Mouse (Mus musculus) E14TG2a.4 (cell line): Measurements from ENCODE around the gene Stat6.

Source experiments
- H3K27me3 ChIP-seq: 2 replicates; pipeline ENCODE4 v1.6.1; 2014; ENCODE audit warnings: low read length, control low read depth; ENCODE audit not compliant: insufficient read depth
- H3K36me3 ChIP-seq: 2 replicates; pipeline ENCODE4 v1.6.1; 2014; ENCODE audit warnings: low read length, control low read depth; ENCODE audit not compliant: insufficient read depth
- H3K4me1 ChIP-seq: replicated peaks from 2 replicates; pipeline ENCODE4 v1.6.1; 2014; ENCODE audit warnings: low read depth, low read length, control low read depth
- H3K4me3 ChIP-seq: replicated peaks from 2 replicates; pipeline ENCODE4 v1.5.1; 2014; ENCODE audit warnings: mild to moderate bottlenecking, low read length
- H3K9me3 ChIP-seq: 2 replicates; pipeline ENCODE4 v1.6.1; 2014; ENCODE audit warnings: low read length, control low read depth
- CTCF ChIP-seq: conservative IDR thresholded peaks from 2 replicates; pipeline ENCODE4 v1.5.1; 2014; ENCODE audit warnings: low read length
- NANOG ChIP-seq: IDR thresholded peaks from 2 replicates; pipeline ENCODE4 v1.6.1; 2014; ENCODE audit warnings: borderline replicate concordance, low read length, mixed read lengths
- POU5F1 ChIP-seq: IDR thresholded peaks from 2 replicates; pipeline ENCODE4 v1.6.1; 2014; ENCODE audit warnings: low read length, borderline replicate concordance

Stat6 gene

DNA sequence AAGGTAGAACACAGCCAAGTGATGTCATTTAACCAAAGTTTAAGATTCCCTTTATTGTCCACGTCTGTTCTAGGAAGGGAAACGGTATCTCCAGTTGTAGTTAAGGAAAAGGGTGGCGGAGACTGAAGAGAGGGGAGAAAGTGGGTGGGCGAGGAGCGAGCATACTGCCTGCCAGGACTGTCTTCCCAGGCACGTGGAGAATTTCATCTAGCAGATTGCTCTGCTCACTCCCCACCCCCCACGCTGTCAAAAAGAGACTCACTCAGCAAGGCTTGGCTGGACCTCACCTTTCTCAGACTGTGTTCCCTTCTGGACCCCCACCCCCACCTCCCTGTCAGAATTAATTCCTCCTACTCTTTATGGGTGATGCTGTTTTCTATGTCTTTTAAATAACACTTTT is 26.4 kb downstream of the Stat6 start:
- H3K4me1 ChIP-seq, result peaks cover 61% of the 10 kb centered on the region
- peaks cover 9% of the 10 kb centered on the region for H3K36me3 ChIP-seq
- H3K9me3 ChIP-seq, result peaks cover 10% of the 10 kb centered on the region
- no peak for TF ChIP-seq POU5F1
- TF ChIP-seq CTCF, result no peak
- no peak for TF ChIP-seq NANOG
- peak overlapping the region; percentile 88; the same call in 1 of the 2 replicates for H3K4me3 ChIP-seq
- peaks cover 28% of the 10 kb centered on the region for H3K27me3 ChIP-seq

DNA sequence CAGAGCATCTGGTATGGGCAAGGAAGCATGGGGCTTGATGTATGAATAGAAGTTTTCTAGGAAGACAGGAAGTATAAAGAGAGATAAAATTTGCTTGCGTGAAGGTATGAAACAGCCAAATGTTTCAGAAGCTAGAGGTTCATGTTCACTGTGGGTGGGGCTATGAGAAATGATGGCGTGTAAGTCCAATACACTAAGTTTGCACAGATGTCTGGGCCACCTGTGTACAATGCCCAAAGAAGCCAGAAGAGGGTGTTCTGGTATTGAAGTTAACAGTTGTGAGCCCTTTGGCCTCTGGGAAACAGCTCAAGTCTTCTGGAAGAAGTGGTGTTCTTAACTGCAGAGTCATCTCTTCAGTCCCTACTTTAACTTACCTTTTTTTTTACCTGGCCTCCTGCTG is 27.4 kb downstream of the Stat6 start:
- no peak overlapping the region for H3K4me3 ChIP-seq
- H3K9me3 ChIP-seq, result peaks cover 19% of the 10 kb centered on the region
- H3K27me3 ChIP-seq, result peaks cover 18% of the 10 kb centered on the region
- H3K36me3 ChIP-seq, result no peaks in the 10 kb centered on the region
- TF ChIP-seq CTCF (0 out of 2 replicates have a peak, but pooled peaks have one; percentile 4), NANOG (no peak), POU5F1 (no peak)
- peaks cover 51% of the 10 kb centered on the region for H3K4me1 ChIP-seq

DNA sequence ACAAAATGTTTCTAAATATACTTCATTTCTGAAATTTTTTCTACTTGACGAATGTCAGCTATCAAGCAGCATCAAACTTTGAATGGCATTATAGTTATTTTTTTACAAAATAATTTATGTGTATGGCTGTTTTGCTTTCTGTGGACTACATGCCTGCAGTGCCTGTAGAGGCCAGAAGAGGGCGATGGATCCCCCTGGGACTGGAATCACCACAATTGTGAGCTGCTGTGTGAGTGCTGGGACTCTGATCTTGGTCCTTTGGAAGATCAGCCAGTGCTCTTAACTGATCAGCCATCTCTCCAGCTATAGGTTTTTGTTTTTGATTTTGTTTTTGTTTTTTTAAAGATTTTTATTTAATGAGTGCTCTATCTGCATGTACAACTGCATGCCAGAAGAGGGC is 28.5 kb downstream of the Stat6 start:
- Histone ChIP-seq H3K36me3 (no peaks in the 10 kb centered on the region), H3K9me3 (peaks cover 19% of the 10 kb centered on the region), H3K4me3 (no peak overlapping the region), H3K4me1 (peaks cover 45% of the 10 kb centered on the region), H3K27me3 (peaks cover 7% of the 10 kb centered on the region)
- TF ChIP-seq CTCF (peak; percentile 84), NANOG (no peak)

DNA sequence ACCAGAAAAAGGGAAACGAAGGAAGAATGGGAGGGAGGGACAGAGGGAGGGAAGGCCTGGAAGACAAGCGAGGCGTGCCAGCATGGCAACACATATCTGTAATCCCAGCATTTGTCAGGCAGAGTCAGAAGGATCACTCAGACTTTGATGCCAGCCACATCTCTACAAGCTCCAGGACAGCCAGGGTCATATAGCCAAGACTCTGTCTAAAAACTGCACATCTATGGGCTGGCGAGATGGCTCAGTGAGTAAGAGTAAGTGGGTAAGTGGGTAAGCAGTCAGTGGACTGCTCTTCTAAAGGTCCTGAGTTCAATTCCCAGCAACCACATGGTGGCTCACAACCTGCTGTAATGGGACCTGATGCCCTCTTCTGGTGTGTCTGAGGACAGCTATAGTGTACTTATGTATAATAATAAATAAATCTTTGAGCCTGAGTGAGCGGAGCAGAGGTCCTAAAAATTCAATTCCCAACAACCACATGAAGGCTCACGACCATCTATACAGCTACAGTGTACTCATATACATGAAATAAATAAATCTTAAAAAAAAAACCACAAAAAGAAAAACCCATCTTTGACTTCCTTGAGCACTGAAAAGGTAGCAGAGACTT is 31.4 kb downstream of the Stat6 start:
- Histone ChIP-seq H3K27me3 (no peaks in the 10 kb centered on the region), H3K4me1 (peaks cover 43% of the 10 kb centered on the region), H3K9me3 (peaks cover 19% of the 10 kb centered on the region), H3K4me3 (no peak overlapping the region), H3K36me3 (peaks cover 7% of the 10 kb centered on the region)
- TF ChIP-seq CTCF (no peak), POU5F1 (no peak), NANOG (no peak)

DNA sequence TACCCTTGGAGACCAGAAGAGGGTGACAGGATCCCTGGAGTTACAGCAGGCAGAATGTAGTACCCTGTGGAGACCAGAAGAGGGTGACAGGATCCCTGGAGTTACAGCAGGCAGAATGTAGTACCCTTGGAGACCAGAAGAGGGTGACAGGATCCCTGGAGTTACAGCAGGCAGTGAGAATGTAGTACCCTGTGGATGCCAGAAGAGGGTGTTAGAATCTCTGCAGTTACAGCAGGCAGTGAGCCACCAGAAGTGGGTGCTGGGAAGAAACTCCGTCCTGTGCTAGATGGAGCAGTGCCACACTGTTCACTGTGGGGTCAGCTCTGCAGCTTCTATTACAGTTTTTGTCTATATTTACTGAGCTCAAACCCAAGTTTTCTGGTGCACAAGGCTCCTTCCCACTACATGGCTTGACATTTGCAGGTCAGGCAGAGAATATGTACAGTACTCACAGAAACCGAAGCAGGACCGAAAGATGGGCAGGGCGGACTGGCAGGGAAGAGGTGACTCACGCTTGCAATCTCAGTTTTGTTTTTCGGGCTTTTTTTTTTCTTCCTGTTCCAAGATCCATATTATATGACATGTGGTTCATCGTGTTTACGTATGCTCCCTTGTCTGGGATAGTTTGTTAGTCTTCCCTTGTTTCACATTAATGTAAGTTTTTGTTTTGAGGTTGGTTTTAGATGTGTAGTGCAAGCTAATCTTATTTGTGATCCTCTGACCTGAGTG is 32.2 kb downstream of the Stat6 start:
- Histone ChIP-seq H3K36me3 (peaks cover 15% of the 10 kb centered on the region), H3K9me3 (peaks cover 19% of the 10 kb centered on the region), H3K27me3 (no peaks in the 10 kb centered on the region), H3K4me1 (peaks cover 40% of the 10 kb centered on the region), H3K4me3 (no peak overlapping the region)
- TF ChIP-seq POU5F1, result no peak
- peak; percentile 100 for TF ChIP-seq CTCF

GRCm38 (mm10) chr10:127675859-127676398 is 33.1 kb downstream of the Stat6 start:
- H3K36me3 ChIP-seq, result peaks cover 19% of the 10 kb centered on the region
- peaks cover 31% of the 10 kb centered on the region for H3K4me1 ChIP-seq
- peaks cover 19% of the 10 kb centered on the region for H3K9me3 ChIP-seq
- H3K4me3 ChIP-seq, result peak overlapping the region; percentile 76
- H3K27me3 ChIP-seq, result no peaks in the 10 kb centered on the region
- TF ChIP-seq POU5F1 (no peak), NANOG (no peak)

- Histone ChIP-seq H3K36me3 (peaks cover 23% of the 10 kb centered on the region), H3K4me1 (peaks cover 34% of the 10 kb centered on the region), H3K4me3 (peak overlapping the region; percentile 92), H3K9me3 (peaks cover 19% of the 10 kb centered on the region), H3K27me3 (no peaks in the 10 kb centered on the region)
- TF ChIP-seq POU5F1 (no peak), CTCF (no peak), NANOG (no peak)
Measured at GRCm38 (mm10) chr10:127676691-127677548, 34.1 kb downstream of the Stat6 start.

- Histone ChIP-seq H3K9me3 (peaks cover 19% of the 10 kb centered on the region), H3K36me3 (peaks cover 27% of the 10 kb centered on the region), H3K4me1 (peaks cover 34% of the 10 kb centered on the region), H3K4me3 (peak overlapping the region; percentile 92), H3K27me3 (no peaks in the 10 kb centered on the region)
- TF ChIP-seq CTCF, result peak; percentile 49
- no peak for TF ChIP-seq POU5F1
Measured at GRCm38 (mm10) chr10:127677591-127678336, 35.0 kb downstream of the Stat6 start.
